10 mouse cellular contexts compared by ENCODE assay signal in genomic region chr12:106479067-106479877, GRCm38 (mm10).
DNase-seq lines count a peak whose midpoint lies in the region; ATAC-seq and TF ChIP-seq lines count a peak whose summit lies in the region.
"Had no signal": no experiment of that assay in that cellular context is flagged by ENCODE, and none has a peak within 500 bp of the region (broad histone marks: within the 10 kb centered on the region; RNA-seq: fewer than 3 reads in every experiment).

No protein-coding gene starts in this region.

- TF ChIP-seq CTCF in left cerebral cortex, adult 2 months (IDR thresholded peaks at IDR 0.05): no peak

- under 1% methylated on average over 24 of the region's 24 CpGs for WGBS in forebrain, embryonic 11.5 days
- under 1% methylated on average over 24 of the region's 24 CpGs for WGBS in limb, embryonic 12.5 days
- WGBS in neural tube, embryonic 14.5 days: under 1% methylated on average over 24 of the region's 24 CpGs

- H3K27me3 ChIP-seq in forebrain, embryonic 11.5 days (ENCODE audit: control insufficient read depth, insufficient read depth, low read length): peaks cover 16% of the 10 kb centered on the region
- peaks cover 88% of the 10 kb centered on the region for H3K27me3 ChIP-seq in limb, embryonic 12.5 days
- H3K27me3 ChIP-seq in neural tube, embryonic 14.5 days (ENCODE audit: control insufficient read depth, insufficient read depth, low read length): 0 out of 2 replicates have a peak, but pooled peaks cover 3% of the 10 kb centered on the region

- no peak for ATAC-seq in forebrain, embryonic 11.5 days (replicated peaks; ENCODE audit: low FRiP score)
- ATAC-seq in limb, embryonic 12.5 days (ENCODE audit: insufficient number of reproducible peaks, insufficient read depth, low FRiP score, low TSS enrichment, low read depth): no peak
- no peak for ATAC-seq in neural tube, embryonic 14.5 days (ENCODE audit: low read depth)
- ATAC-seq: Patski had no signal

- H3K9me3 ChIP-seq in forebrain, embryonic 11.5 days (ENCODE audit: control insufficient read depth, low read length): no peaks in the 10 kb centered on the region
- H3K9me3 ChIP-seq in limb, embryonic 12.5 days: no peaks in the 10 kb centered on the region
- H3K9me3 ChIP-seq in neural tube, embryonic 14.5 days (ENCODE audit: control insufficient read depth, low read length): no peaks in the 10 kb centered on the region

- no peak overlapping the region for H3K9ac ChIP-seq in forebrain, embryonic 11.5 days (ENCODE audit: low read length)
- no peak overlapping the region for H3K9ac ChIP-seq in limb, embryonic 12.5 days (replicated peaks)
- H3K9ac ChIP-seq in neural tube, embryonic 14.5 days (replicated peaks; ENCODE audit: low read depth, low read length): peak overlapping the region; percentile 25; the same call in 1 of the 2 replicates

- H3K4me1 ChIP-seq in forebrain, embryonic 11.5 days (replicated peaks; ENCODE audit: control insufficient read depth, insufficient read depth, low read length): peaks cover 36% of the 10 kb centered on the region
- peaks cover 16% of the 10 kb centered on the region for H3K4me1 ChIP-seq in limb, embryonic 12.5 days (replicated peaks)
- peaks cover 22% of the 10 kb centered on the region; the same call in 1 of the 2 replicates for H3K4me1 ChIP-seq in neural tube, embryonic 14.5 days (ENCODE audit: control insufficient read depth, insufficient read depth, low read length)

- intact Hi-C loops in left cerebral cortex, adult 2 months (cut with DNase I): loop anchor here (2.0 to 10.0 kb wide), 3 partner anchors 100 to 1523 kb away; partner anchors contain the start of gene Bcl11b
- intact Hi-C loops in left cerebral cortex, postnatal 14 days (cut with DNase I): loop anchor here (5.0 kb wide), 2 partner anchors 102 to 1518 kb away; no protein-coding TSS in a partner anchor
- intact Hi-C loops in gastrocnemius, postnatal 14 days (cut with DNase I; ENCODE audit: low total_unique reads): no loop called here

- peak overlapping the region; percentile 31 for H3K4me3 ChIP-seq in left cerebral cortex, adult 2 months
- H3K4me3 ChIP-seq in forebrain, embryonic 11.5 days (ENCODE audit: low read depth, low read length): peak overlapping the region; percentile 26
- H3K4me3 ChIP-seq in limb, embryonic 12.5 days (replicated peaks): peak overlapping the region; percentile 19
- peak overlapping the region; percentile 18 for H3K4me3 ChIP-seq in neural tube, embryonic 14.5 days (ENCODE audit: low read depth, low read length)

- peak overlapping the region; percentile 67 for H3K4me2 ChIP-seq in forebrain, embryonic 11.5 days (ENCODE audit: low read depth, low read length, severe bottlenecking)
- peak overlapping the region; percentile 39 for H3K4me2 ChIP-seq in limb, embryonic 12.5 days
- peak overlapping the region; percentile 48 for H3K4me2 ChIP-seq in neural tube, embryonic 14.5 days (ENCODE audit: low read depth, low read length)

- H3K36me3 ChIP-seq in forebrain, embryonic 11.5 days (ENCODE audit: control insufficient read depth, insufficient read depth, low read length): no peaks in the 10 kb centered on the region
- H3K36me3 ChIP-seq in limb, embryonic 12.5 days: no peaks in the 10 kb centered on the region
- H3K36me3 ChIP-seq in neural tube, embryonic 14.5 days (ENCODE audit: control insufficient read depth, insufficient read depth, low read length): no peaks in the 10 kb centered on the region

- peak overlapping the region; percentile 79 for H3K27ac ChIP-seq in left cerebral cortex, adult 2 months
- no peak overlapping the region for H3K27ac ChIP-seq in forebrain, embryonic 11.5 days (ENCODE audit: low read depth, low read length)
- no peak overlapping the region for H3K27ac ChIP-seq in limb, embryonic 12.5 days
- peak overlapping the region; percentile 41; the same call in 1 of the 2 replicates for H3K27ac ChIP-seq in neural tube, embryonic 14.5 days (ENCODE audit: low read depth, low read length)

- peak in 1 of 2 experiments; percentile 18 for DNase-seq in left cerebral cortex, adult 2 months (ENCODE audit: extremely low spot score in 1 of 2, low spot score in 2 of 2)
- DNase-seq in left cerebral cortex, postnatal 14 days (ENCODE audit: low spot score in 2 of 2): no peak
- DNase-seq in forebrain, embryonic 11.5 days (ENCODE audit: low spot score): peak; percentile 63
- no peak for DNase-seq in gastrocnemius, postnatal 14 days
- DNase-seq in kidney, postnatal 36 days: no peak
- DNase-seq in spleen, postnatal 10 days (ENCODE audit: low spot score in 2 of 2): no peak
- DNase-seq: thymus, adult 18-20 months had no signal

Comparison
In these comparisons a context has a peak if more than half of its experiments do, and no peak if none do; other contexts are left out.
1. H3K27ac ChIP-seq: peak in left cerebral cortex, adult 2 months (single experiment) and neural tube, embryonic 14.5 days (single experiment); none in forebrain, embryonic 11.5 days (single experiment) and limb, embryonic 12.5 days (single experiment).
2. Peak in every context shown above with its lines, with median percentiles within 50 percentile points of each other: H3K4me3 ChIP-seq and H3K4me2 ChIP-seq.